Mouse (Mus musculus) embryonic facial prominence, embryonic 10.5 days (tissue): Measurements from ENCODE around the gene Kif1bp. TPM values are rescaled to one million over a fixed set of nuclear protein-coding genes. Genes with fewer than 3 reads are reported as not detected.

Experiments used
- DNase-seq: peaks from one replicate; pipeline ENCODE4 v3.0.0-alpha.2; 2017; ENCODE audit warnings: low spot score
- H3K27ac ChIP-seq: fragments of 300-500 bp; sonication (generic); replicated peaks from 2 replicates; pipeline ENCODE4 v1.5.1; 2016; ENCODE audit warnings: mild to moderate bottlenecking
- H3K27me3 ChIP-seq: fragments of 300-500 bp; sonication (generic); replicated peaks from 2 replicates; pipeline ENCODE4 v1.6.1; 2016; ENCODE audit warnings: low read depth, mild to moderate bottlenecking; ENCODE audit not compliant: poor library complexity, severe bottlenecking
- H3K36me3 ChIP-seq: fragments of 300-500 bp; sonication (generic); replicated peaks from 2 replicates; pipeline ENCODE4 v1.6.1; 2016; ENCODE audit warnings: mild to moderate bottlenecking, moderate library complexity
- H3K4me1 ChIP-seq: fragments of 300-500 bp; sonication (generic); 2 replicates; pipeline ENCODE4 v1.6.1; 2016
- H3K4me3 ChIP-seq: fragments of 300-500 bp; sonication (generic); 2 replicates; pipeline ENCODE4 v1.5.1; 2016; ENCODE audit warnings: mild to moderate bottlenecking, moderate library complexity
- H3K9me3 ChIP-seq: fragments of 300-500 bp; sonication (generic); 2 replicates; pipeline ENCODE4 v1.6.1; 2016; ENCODE audit warnings: mild to moderate bottlenecking
- WGBS: fragments of 180-500 bp; shearing (Covaris S2); methylation state at CpG from one replicate; pipeline ENCODE4 v1.1.7; 2016; 5-methylcytosine and 5-hydroxymethylcytosine counted together
- polyA plus RNA-seq: library from polyadenylated mRNA; unstranded; fragments of >200 nt; fragmentation: Nextera tagmentation; extraction: Ambion mirVana; gene quantifications from 2 replicates; pipeline ENCODE4 v1.2.1, GENCODE M21; 2016

The Kif1bp gene
- polyA plus RNA-seq, 1 experiment from 2014 or later, result 35.5 TPM

DNA sequence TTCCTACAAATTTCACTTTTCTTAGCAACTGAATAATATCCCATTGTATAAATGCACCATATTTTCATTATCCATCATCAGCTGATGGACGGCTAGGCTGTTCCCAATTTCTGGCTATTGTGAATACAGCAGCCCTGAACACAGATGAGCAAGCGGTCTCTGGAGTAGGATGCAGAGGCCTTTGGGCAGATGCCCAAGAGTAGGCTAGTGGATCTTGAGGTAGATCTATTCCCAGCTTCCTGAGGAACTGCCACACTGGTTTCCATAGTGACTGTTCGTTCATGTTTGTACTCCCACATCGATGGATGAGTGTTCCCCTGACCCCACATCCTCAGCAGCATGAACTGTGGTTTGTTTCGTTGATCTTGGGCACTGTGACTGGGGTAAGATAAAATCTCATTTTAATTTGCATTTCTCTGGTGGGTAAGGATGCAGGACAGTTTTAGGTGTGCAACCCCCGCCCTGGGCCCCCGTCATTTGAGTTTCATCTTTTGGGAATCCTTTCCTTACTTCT, 27.4 kb downstream of the Kif1bp start:
- peaks cover 2% of the 10 kb centered on the region; the same call in 1 of the 2 replicates for H3K4me1 ChIP-seq
- WGBS, result 89% methylated on average over 7 of the region's 7 CpGs
- H3K27me3 ChIP-seq, result no peaks in the 10 kb centered on the region
- H3K9me3 ChIP-seq, result no peaks in the 10 kb centered on the region
- no peaks in the 10 kb centered on the region for H3K36me3 ChIP-seq
- DNase-seq, result no peak
- H3K27ac ChIP-seq, result no peak overlapping the region
- no peak overlapping the region for H3K4me3 ChIP-seq

DNA sequence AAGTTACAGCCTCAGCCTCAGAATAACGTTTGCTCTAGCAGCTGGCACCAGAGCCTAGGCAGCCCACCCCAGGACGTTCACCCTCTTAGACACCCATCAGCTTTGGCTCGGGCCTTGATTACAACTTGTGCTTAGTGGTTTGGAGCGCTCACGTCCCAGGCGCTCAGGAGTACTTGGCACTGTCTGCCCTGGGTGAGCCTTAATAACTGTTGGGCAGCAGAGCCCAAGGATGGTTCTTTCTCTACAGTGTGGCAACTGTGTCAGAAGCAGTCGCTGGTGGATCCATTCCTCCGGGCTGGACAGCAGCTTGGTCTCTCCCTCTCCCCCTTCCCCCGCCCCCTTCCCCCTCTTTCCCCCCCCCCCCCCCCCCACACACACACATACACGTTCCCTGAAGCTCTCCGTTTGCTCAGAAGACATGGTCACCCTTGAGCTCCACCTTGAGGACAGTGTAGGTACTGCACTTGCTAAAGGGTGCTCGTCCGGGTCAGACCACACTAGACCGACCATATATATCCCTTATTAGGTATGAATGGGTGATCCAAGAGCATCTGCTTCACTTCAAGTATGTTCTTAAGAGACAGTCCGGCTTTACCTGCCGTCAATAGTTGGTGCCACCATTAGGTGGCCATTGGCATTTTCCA, 28.6 kb downstream of the Kif1bp start:
- no peaks in the 10 kb centered on the region for H3K27me3 ChIP-seq
- DNase-seq, result peak; percentile 68
- H3K4me3 ChIP-seq, result no peak overlapping the region
- no peaks in the 10 kb centered on the region for H3K9me3 ChIP-seq
- no peaks in the 10 kb centered on the region for H3K36me3 ChIP-seq
- no peak overlapping the region for H3K27ac ChIP-seq
- no peaks in the 10 kb centered on the region for H3K4me1 ChIP-seq
- 33% methylated on average over 15 of the region's 16 CpGs for WGBS

DNA sequence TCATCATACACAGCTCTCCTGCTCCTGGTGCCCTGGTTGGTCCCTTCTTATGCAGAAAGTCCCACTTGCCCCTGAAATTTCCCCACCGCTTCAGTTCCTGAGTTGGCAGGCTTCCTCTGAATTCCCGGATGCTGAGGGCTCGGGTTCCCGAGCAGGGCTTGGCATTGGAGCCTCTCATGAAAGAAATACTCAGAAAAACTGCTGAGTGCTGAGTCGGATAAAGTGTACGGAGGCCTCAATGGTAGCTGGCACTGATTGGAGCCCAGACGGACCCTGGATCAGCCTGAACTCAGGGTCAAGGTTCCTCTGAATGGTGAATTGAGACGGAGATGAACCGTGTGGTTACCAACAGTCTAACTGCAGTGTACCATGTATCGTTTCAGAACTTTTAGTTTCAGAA, 31.8 kb downstream of the Kif1bp start:
- no peaks in the 10 kb centered on the region for H3K36me3 ChIP-seq
- 85% methylated on average over 10 of the region's 10 CpGs for whole genome bisulfite sequencing

DNA sequence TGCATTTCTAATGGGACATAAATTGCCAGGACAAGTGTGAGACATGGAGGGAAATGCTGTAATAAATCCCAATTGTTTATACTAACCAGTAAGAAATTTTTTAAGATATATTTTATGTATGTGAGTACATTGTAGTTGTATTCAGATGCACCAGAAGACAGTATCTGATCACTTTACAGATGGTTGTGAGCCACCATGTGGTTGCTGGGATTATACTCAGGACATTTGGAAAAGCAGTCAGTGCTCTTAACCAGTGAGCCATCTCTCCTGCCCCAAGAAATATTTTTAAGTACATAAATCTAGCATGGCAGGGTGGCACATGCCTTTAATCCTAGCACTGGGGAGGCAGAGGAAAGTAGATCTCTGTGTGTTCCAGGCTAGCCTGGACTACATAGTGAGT, 32.5 kb downstream of the Kif1bp start:
- Histone ChIP-seq H3K27ac (no peak overlapping the region), H3K9me3 (no peaks in the 10 kb centered on the region), H3K4me1 (no peaks in the 10 kb centered on the region), H3K36me3 (no peaks in the 10 kb centered on the region), H3K27me3 (no peaks in the 10 kb centered on the region), H3K4me3 (no peak overlapping the region)
- no peak for DNase-seq

More for the DNA sequence above, 31.8 kb downstream of the Kif1bp start:
- Histone ChIP-seq H3K4me1 (no peaks in the 10 kb centered on the region), H3K9me3 (no peaks in the 10 kb centered on the region), H3K27ac (no peak overlapping the region), H3K4me3 (no peak overlapping the region), H3K27me3 (no peaks in the 10 kb centered on the region)
- no peak for DNase-seq

DNA sequence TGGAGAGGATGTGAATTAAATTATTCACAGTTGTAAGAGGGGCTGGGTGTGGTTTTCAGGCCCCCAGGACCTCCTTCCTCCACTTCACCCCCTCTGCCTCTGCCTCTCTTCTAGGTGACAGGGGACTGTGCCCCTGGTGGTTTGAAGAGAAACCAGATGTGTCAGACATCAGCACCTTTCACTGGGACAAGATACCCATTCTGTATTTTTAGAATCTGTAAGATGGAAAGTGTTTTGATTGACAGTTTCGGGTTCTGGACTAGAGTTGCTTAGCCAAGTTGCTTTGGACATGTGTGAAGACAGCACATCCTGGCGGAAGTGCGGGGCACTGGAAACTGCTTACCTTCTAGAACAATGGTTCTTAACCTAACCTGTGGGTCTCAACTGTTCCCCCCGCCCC, 33.9 kb downstream of the Kif1bp start:
- H3K4me1 ChIP-seq, result no peaks in the 10 kb centered on the region
- DNase-seq, result no peak
- WGBS, result 95% methylated on average over 4 of the region's 4 CpGs
- H3K9me3 ChIP-seq, result no peaks in the 10 kb centered on the region
- no peaks in the 10 kb centered on the region for H3K27me3 ChIP-seq
- no peaks in the 10 kb centered on the region for H3K36me3 ChIP-seq
- no peak overlapping the region for H3K4me3 ChIP-seq
- no peak overlapping the region for H3K27ac ChIP-seq

DNA sequence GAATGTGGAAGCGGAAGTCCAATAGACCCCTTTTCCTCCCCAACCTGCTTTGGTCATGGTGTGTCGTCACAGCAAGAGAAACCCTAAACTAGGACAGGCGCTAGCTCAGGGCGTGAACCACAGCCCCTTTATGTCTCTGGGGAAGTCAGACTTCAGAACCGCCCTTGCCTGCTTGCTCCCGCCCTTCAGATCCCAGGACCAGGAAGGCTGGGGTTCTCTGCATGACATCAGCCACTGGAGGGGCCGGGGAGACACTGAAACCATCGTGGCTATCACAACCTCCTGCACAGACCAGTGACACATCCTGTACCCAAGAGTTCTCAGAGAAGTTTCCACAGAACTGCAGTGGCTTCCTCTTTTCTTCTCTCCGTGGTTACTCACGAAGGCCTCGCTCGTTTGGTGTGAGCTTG, 34.9 kb downstream of the Kif1bp start:
- Histone ChIP-seq H3K9me3 (no peaks in the 10 kb centered on the region), H3K27me3 (no peaks in the 10 kb centered on the region), H3K27ac (no peak overlapping the region), H3K36me3 (no peaks in the 10 kb centered on the region), H3K4me1 (no peaks in the 10 kb centered on the region), H3K4me3 (no peak overlapping the region)
- no peak for DNase-seq
- 84% methylated on average over 12 of the region's 12 CpGs for WGBS

DNA sequence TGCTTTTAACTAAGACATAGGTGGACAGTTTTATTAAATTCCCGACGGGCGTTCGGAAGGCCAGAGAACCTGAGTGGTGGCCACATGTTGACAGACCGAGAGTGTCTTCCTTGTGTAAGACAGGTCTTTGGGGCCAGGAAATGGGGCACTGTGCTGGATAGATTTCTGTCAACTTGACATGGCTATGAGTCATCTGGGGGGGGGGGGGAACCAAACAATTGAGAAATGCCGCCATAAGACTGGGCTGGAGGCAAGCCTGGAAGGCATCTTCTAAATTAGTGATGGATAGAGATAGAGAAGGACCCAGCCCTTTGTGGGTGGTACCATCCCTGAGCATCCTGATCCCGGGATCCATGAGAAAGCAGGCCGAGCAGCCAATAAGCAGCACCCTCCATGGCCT, 35.3 kb downstream of the Kif1bp start:
- H3K36me3 ChIP-seq, result no peaks in the 10 kb centered on the region
- no peaks in the 10 kb centered on the region for H3K9me3 ChIP-seq
- H3K4me1 ChIP-seq, result no peaks in the 10 kb centered on the region
- WGBS, result 93% methylated on average over 8 of the region's 8 CpGs
- no peak overlapping the region for H3K27ac ChIP-seq
- DNase-seq, result no peak
- no peaks in the 10 kb centered on the region for H3K27me3 ChIP-seq
- H3K4me3 ChIP-seq, result no peak overlapping the region

DNA sequence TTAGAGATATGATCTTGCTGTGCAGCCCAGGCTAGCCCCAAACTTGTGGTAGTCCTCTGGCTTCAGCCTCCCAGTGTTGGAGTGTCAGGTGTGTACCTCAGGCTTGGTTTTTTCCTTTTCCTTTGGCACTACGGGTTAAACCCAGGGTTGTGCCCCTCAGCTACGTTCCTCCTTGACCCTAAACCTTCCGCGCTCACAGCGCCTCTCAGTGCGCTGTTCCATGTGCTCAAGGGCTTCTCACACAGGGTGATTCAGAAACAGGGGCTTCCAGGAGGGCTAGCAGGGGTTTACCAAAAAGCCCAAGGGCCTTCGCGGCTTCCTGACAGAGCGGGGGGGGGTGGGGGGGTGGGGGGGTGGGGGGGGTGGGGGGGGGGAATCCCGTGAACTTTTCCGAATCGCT, 35.8 kb downstream of the Kif1bp start:
- WGBS, result 94% methylated on average over 12 of the region's 12 CpGs

DNA sequence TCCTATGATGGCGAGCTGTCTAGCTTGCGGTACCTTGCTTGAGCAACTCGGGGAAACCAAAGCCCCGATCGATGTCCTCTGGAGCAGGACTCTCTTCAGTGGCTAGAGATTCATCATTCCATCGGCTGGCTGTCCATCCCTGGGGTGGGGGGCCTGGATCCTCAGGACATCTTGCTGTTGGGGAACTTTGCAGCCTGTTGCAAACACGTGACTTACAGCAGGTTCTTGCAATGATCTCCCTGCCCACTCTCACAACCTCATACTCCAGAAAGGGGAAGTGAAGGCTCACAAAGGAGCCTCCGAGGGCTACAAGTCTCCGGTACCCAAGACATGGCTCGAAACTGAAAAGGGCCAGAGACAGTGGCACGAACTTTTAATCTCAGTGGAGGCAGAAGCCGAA, 36.8 kb downstream of the Kif1bp start:
- Histone ChIP-seq H3K27me3 (no peaks in the 10 kb centered on the region), H3K4me3 (no peak overlapping the region), H3K4me1 (no peaks in the 10 kb centered on the region), H3K9me3 (no peaks in the 10 kb centered on the region), H3K27ac (no peak overlapping the region), H3K36me3 (no peaks in the 10 kb centered on the region)
- 95% methylated on average over 12 of the region's 12 CpGs for WGBS
- no peak for DNase-seq

More for the DNA sequence above, 35.8 kb downstream of the Kif1bp start:
- H3K4me3 ChIP-seq, result no peak overlapping the region
- no peaks in the 10 kb centered on the region for H3K27me3 ChIP-seq
- no peaks in the 10 kb centered on the region for H3K9me3 ChIP-seq
- no peaks in the 10 kb centered on the region for H3K4me1 ChIP-seq
- no peak for DNase-seq
- no peaks in the 10 kb centered on the region for H3K36me3 ChIP-seq
- no peak overlapping the region for H3K27ac ChIP-seq

DNA sequence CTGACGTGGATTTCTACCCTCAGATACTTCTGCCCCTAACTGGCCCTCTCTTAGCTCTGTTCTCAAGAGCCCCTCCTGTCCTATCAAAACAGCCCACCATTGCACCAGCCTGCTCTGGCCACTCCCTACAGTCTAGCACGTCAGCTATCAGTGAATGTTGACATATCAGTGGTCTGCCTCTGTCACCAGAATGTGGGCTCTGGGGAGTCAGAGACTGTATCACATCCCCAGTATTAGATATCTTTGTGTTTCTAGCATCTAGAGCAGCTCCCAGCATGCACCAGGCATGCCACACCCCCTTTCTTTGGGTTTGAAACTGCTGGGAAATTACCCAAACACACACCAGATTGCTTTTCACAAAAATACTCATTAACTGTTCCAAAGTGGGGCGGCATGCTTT, 37.5 kb downstream of the Kif1bp start:
- no peaks in the 10 kb centered on the region for H3K4me1 ChIP-seq
- no peaks in the 10 kb centered on the region for H3K9me3 ChIP-seq
- no peak overlapping the region for H3K4me3 ChIP-seq
- DNase-seq, result no peak
- no peak overlapping the region for H3K27ac ChIP-seq
- WGBS, result 68% methylated on average over 3 of the region's 3 CpGs
- no peaks in the 10 kb centered on the region for H3K27me3 ChIP-seq
- H3K36me3 ChIP-seq, result no peaks in the 10 kb centered on the region

DNA sequence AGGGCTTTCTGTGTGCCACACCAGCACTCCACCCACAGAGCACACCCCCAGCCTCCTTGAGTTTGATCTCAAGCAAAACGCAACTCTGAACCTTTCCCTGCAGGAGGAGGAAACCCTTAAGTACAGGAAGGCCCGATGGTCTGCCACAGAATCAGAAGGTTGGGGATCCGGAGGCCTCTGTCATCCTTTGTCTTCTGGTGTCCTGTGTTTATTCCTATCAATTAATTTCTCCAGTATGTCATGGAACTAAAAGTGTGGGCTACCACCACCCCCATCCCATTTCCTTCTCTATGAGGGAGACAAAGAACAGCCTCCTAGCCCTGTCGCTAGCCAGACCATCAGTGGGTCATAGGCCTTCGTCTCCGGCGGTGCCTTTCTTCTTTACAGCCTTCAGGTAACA, 43.7 kb downstream of the Kif1bp start:
- Histone ChIP-seq H3K4me1 (no peaks in the 10 kb centered on the region), H3K36me3 (no peaks in the 10 kb centered on the region), H3K27ac (no peak overlapping the region), H3K27me3 (no peaks in the 10 kb centered on the region), H3K4me3 (no peak overlapping the region), H3K9me3 (no peaks in the 10 kb centered on the region)
- 85% methylated on average over 7 of the region's 7 CpGs for WGBS
- DNase-seq, result no peak

DNA sequence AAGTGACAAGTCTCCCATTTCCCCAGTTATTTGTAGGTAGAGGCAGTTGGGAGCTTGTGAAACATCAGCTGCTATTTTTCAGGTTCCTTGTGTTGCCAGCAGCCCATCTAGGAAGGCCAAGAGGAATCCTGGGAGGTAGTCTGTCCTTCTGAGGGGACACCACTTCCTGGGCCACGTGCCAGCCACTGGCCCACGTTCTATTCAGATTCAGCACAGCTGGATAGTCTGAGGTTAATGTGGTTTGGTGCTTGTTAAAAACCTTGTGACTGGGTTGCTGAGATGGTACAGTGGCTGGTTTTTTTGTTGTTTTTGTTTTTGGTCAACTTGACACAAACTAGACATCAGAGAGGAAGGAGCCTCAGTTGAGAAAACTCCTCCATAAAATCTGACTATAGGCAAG, 45.4 kb downstream of the Kif1bp start:
- H3K9me3 ChIP-seq, result no peaks in the 10 kb centered on the region

DNA sequence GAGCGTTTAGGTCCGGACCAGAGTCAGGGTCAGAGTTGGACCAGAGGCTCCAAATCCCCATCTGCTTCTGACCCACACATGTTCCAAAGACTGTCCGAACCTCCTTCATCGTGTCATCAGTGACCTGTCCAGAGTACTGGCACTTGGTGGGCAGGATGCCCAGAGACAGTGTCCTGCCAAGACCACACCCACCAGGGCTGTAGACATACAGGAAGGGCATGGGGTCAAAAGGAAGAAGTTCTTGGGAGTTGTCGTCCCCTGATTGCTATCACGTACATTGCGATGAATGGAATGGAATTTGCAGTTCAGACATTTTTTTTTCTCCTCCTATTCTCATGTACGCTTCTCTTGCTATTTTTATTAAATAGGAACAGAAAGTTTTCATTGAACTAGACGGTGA, 48.1 kb downstream of the Kif1bp start:
- 87% methylated on average over 9 of the region's 9 CpGs for WGBS
- Histone ChIP-seq H3K9me3 (no peaks in the 10 kb centered on the region), H3K27ac (no peak overlapping the region)

More for the DNA sequence above, 45.4 kb downstream of the Kif1bp start:
- H3K36me3 ChIP-seq, result no peaks in the 10 kb centered on the region
- DNase-seq, result no peak
- H3K27me3 ChIP-seq, result no peaks in the 10 kb centered on the region
- no peak overlapping the region for H3K4me3 ChIP-seq
- H3K27ac ChIP-seq, result no peak overlapping the region
- no peaks in the 10 kb centered on the region for H3K4me1 ChIP-seq
- 62% methylated on average over 2 of the region's 2 CpGs for WGBS

More for the DNA sequence above, 48.1 kb downstream of the Kif1bp start:
- Histone ChIP-seq H3K36me3 (no peaks in the 10 kb centered on the region), H3K4me1 (no peaks in the 10 kb centered on the region), H3K27me3 (no peaks in the 10 kb centered on the region), H3K4me3 (no peak overlapping the region)
- no peak for DNase-seq
